Mouse (Mus musculus) lung, postnatal 0 days (tissue): ENCODE results near the gene Ier5. TPM values are rescaled to one million over a fixed set of nuclear protein-coding genes. Genes with fewer than 3 reads are reported as not detected.

Source experiments
- ATAC-seq: fragments of 200-750 bp; cut with Nextera tagmentation; 2 replicates; pipeline ENCODE4 v1.8.0; 2017; ENCODE audit warnings: moderate library complexity
- DNase-seq: peaks from one replicate; pipeline ENCODE4 v3.0.0-alpha.2; 2016; ENCODE audit warnings: low spot score
- H3K27ac ChIP-seq: fragments of 300-500 bp; sonication (generic); 2 replicates; pipeline ENCODE4 v1.5.1; 2014; ENCODE audit warnings: antibody characterized with exemption, mild to moderate bottlenecking, low read length, mixed read lengths
- H3K27me3 ChIP-seq: fragments of 300-500 bp; sonication (generic); replicated peaks from 2 replicates; pipeline ENCODE4 v1.6.1; 2014; ENCODE audit warnings: low read length, mixed read lengths; ENCODE audit not compliant: insufficient read depth
- H3K36me3 ChIP-seq: fragments of 300-500 bp; sonication (generic); 2 replicates; pipeline ENCODE4 v1.6.1; 2014; ENCODE audit warnings: low read length, mixed read lengths; ENCODE audit not compliant: insufficient read depth
- H3K4me1 ChIP-seq: fragments of 300-500 bp; sonication (generic); 2 replicates; pipeline ENCODE4 v1.6.1; 2014; ENCODE audit warnings: antibody characterized with exemption, low read depth, low read length, mixed read lengths; ENCODE audit not compliant: insufficient read depth
- H3K4me2 ChIP-seq: fragments of 300-500 bp; sonication (generic); replicated peaks from 2 replicates; pipeline ENCODE4 v1.6.1; 2014; ENCODE audit warnings: low read depth, mild to moderate bottlenecking, low read length, moderate library complexity, mixed read lengths
- H3K4me3 ChIP-seq: fragments of 300-500 bp; sonication (generic); 2 replicates; pipeline ENCODE4 v1.5.1; 2014; ENCODE audit warnings: low read depth, low read length
- H3K9ac ChIP-seq: fragments of 300-500 bp; sonication (generic); replicated peaks from 2 replicates; pipeline ENCODE4 v1.6.1; 2014; ENCODE audit warnings: low read depth, mild to moderate bottlenecking
- H3K9me3 ChIP-seq: fragments of 300-500 bp; sonication (generic); 2 replicates; pipeline ENCODE4 v1.6.1; 2016; ENCODE audit warnings: low read length, mixed read lengths
- CTCF ChIP-seq: IDR thresholded peaks from 2 replicates; pipeline ENCODE4 v1.5.1; 2016; ENCODE audit warnings: antibody characterized with exemption, mild to moderate bottlenecking
- EP300 ChIP-seq: IDR thresholded peaks from 2 replicates; pipeline ENCODE4 v1.6.1; 2016; ENCODE audit warnings: antibody characterized with exemption, mild to moderate bottlenecking, control low read depth
- WGBS: fragments of 180-500 bp; shearing (Covaris S2); extraction: QIAGEN DNeasy Blood & Tissue Kit; methylation state at CpG from one replicate; pipeline ENCODE4 v1.1.7; 2014; 5-methylcytosine and 5-hydroxymethylcytosine counted together
- polyA plus RNA-seq: library from polyadenylated mRNA; unstranded; fragments of >200 nt; fragmentation: Nextera tagmentation; extraction: Ambion mirVana; gene quantifications from 2 replicates; pipeline ENCODE4 v1.2.1, GENCODE M21; 2015

Ier5 gene
- polyA plus RNA-seq, 1 experiment from 2014 or later: 10.9 TPM

GRCm38 (mm10) chr1:155113946-155114345 is 14.5 kb upstream of the Ier5 start:
- ATAC-seq (peak; percentile 11; the same call in 1 of the 2 replicates), DNase-seq (peak; percentile 12)
- Histone ChIP-seq H3K4me2 (no peak overlapping the region), H3K36me3 (no peaks in the 10 kb centered on the region), H3K4me1 (peaks cover 5% of the 10 kb centered on the region; the same call in 1 of the 2 replicates), H3K27ac (no peak overlapping the region), H3K4me3 (no peak overlapping the region), H3K9me3 (no peaks in the 10 kb centered on the region), H3K9ac (no peak overlapping the region), H3K27me3 (no peaks in the 10 kb centered on the region)
- no peak for TF ChIP-seq EP300
- no peak for TF ChIP-seq CTCF
- WGBS: 12% methylated on average over 3 of the region's 3 CpGs

- no peak overlapping the region for H3K27ac ChIP-seq
- no peak for ATAC-seq
- no peak overlapping the region for H3K4me2 ChIP-seq
- no peaks in the 10 kb centered on the region for H3K9me3 ChIP-seq
- DNase-seq: no peak
- TF ChIP-seq CTCF (no peak), EP300 (no peak)
- WGBS: 100% methylated on average over 1 of the region's 1 CpGs
- no peak overlapping the region for H3K4me3 ChIP-seq
- no peaks in the 10 kb centered on the region for H3K36me3 ChIP-seq
- H3K4me1 ChIP-seq: peaks cover 8% of the 10 kb centered on the region; the same call in 1 of the 2 replicates
- no peaks in the 10 kb centered on the region for H3K27me3 ChIP-seq
- H3K9ac ChIP-seq: no peak overlapping the region
Observed at GRCm38 (mm10) chr1:155112875-155113274, 13.4 kb upstream of the Ier5 start.

- H3K36me3 ChIP-seq: no peaks in the 10 kb centered on the region
- ATAC-seq: no peak
- 49% methylated on average over 4 of the region's 4 CpGs for WGBS
Observed at GRCm38 (mm10) chr1:155112118-155112517, 12.7 kb upstream of the Ier5 start.

GRCm38 (mm10) chr1:155111491-155111890 is 12.1 kb upstream of the Ier5 start:
- Histone ChIP-seq H3K9ac (no peak overlapping the region), H3K27ac (no peak overlapping the region), H3K4me3 (no peak overlapping the region), H3K36me3 (no peaks in the 10 kb centered on the region), H3K4me2 (no peak overlapping the region), H3K9me3 (no peaks in the 10 kb centered on the region), H3K27me3 (no peaks in the 10 kb centered on the region), H3K4me1 (peaks cover 8% of the 10 kb centered on the region; the same call in 1 of the 2 replicates)
- WGBS: 69% methylated on average over 6 of the region's 6 CpGs
- TF ChIP-seq CTCF (no peak), EP300 (no peak)
- DNase-seq: no peak
- ATAC-seq: no peak

More at GRCm38 (mm10) chr1:155112118-155112517, 12.7 kb upstream of the Ier5 start:
- Histone ChIP-seq H3K4me1 (peaks cover 8% of the 10 kb centered on the region; the same call in 1 of the 2 replicates), H3K9ac (no peak overlapping the region), H3K4me2 (no peak overlapping the region), H3K27me3 (no peaks in the 10 kb centered on the region), H3K9me3 (no peaks in the 10 kb centered on the region), H3K27ac (no peak overlapping the region), H3K4me3 (no peak overlapping the region)
- no peak for DNase-seq
- TF ChIP-seq CTCF (no peak), EP300 (no peak)

- H3K4me3 ChIP-seq: no peak overlapping the region
- 0 out of 2 replicates have a peak, but pooled peaks have one; percentile 14 for ATAC-seq
- H3K9ac ChIP-seq: no peak overlapping the region
- TF ChIP-seq EP300 (no peak), CTCF (no peak)
- H3K4me2 ChIP-seq: no peak overlapping the region
- H3K36me3 ChIP-seq: no peaks in the 10 kb centered on the region
- H3K27me3 ChIP-seq: no peaks in the 10 kb centered on the region
- WGBS: 20% methylated on average over 18 of the region's 18 CpGs
- H3K27ac ChIP-seq: no peak overlapping the region
- peaks cover 7% of the 10 kb centered on the region; the same call in 1 of the 2 replicates for H3K4me1 ChIP-seq
- no peaks in the 10 kb centered on the region for H3K9me3 ChIP-seq
- peak; percentile 12 for DNase-seq
Observed at GRCm38 (mm10) chr1:155109387-155110350, 10.2 kb upstream of the Ier5 start.

- no peak for TF ChIP-seq EP300
- no peak for TF ChIP-seq CTCF
- ATAC-seq: peak; percentile 78
- Histone ChIP-seq H3K4me1 (peaks cover 3% of the 10 kb centered on the region; the same call in 1 of the 2 replicates), H3K9ac (no peak overlapping the region), H3K27me3 (no peaks in the 10 kb centered on the region), H3K4me2 (no peak overlapping the region), H3K4me3 (no peak overlapping the region), H3K27ac (no peak overlapping the region), H3K9me3 (no peaks in the 10 kb centered on the region), H3K36me3 (no peaks in the 10 kb centered on the region)
- DNase-seq: peak; percentile 62
- WGBS: 28% methylated on average over 4 of the region's 4 CpGs
Observed at GRCm38 (mm10) chr1:155108412-155108811, 9.0 kb upstream of the Ier5 start.
